Comparison of ENCODE assay signal across 12 mouse cellular contexts in genomic region chr11:69955618-69956017, GRCm38 (mm10). TPM values are rescaled to one million over a fixed set of nuclear protein-coding genes. Genes with fewer than 3 reads are reported as not detected.
"Had no signal": no experiment of that assay in that cellular context is flagged by ENCODE, and none has a peak within 500 bp of the region (broad histone marks: within the 10 kb centered on the region; RNA-seq: fewer than 3 reads in every experiment).

No protein-coding gene starts in this region.

RNA-seq across cellular contexts. Expression of gene Slc2a4, which starts 7.6 kb away (rescaled TPM):
- total RNA-seq: hematopoietic stem cell, adult 5-6 weeks had no signal

RNA-seq across cellular contexts. Expression of gene Cldn7, which starts 9.0 kb away (rescaled TPM):
- total RNA-seq: gastrocnemius, adult 8-10 months; gastrocnemius, postnatal 36 days; heart, adult 2 months; heart, postnatal 36 days; hindbrain, postnatal 0 days; layer of hippocampus, adult 2 months; layer of hippocampus, postnatal 10 days; layer of hippocampus, postnatal 25 days; left cerebral cortex, adult 2 months; left cerebral cortex, postnatal 14 days; left cerebral cortex, postnatal 36 days had no signal
